1 mouse cellular context compared by ENCODE assay signal in the genomic region with DNA sequence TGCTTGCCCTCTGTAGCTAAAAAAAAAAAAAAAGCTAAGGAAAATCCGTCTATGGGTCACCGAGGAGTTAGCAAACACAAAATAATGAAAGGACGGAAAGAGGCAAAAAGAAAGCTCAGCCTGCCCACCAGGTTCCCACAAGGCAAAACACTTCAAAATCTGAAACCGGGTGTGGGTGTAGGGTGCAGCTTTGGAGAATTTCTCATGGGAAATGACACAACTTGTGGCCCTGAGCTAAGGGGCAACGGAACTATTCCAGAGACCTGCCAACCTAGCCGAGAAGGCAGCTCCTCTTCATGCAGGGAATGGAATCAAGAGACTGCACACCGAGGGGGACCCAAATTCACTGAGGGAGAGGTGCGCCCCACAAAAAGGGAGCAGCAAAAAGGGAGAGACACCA.
TF ChIP-seq lines count a peak whose summit lies in the region.

No protein-coding gene starts in this region.

TF ChIP-seq in MEL, 35 proteins besides CTCF, POLR2A, EP300 and RAD21:
- no peak for TF ChIP-seq SMC3 (IDR thresholded peaks at IDR 0.05; ENCODE audit: low read depth, low read length)
- TF ChIP-seq MEF2A (IDR thresholded peaks at IDR 0.05; ENCODE audit: extremely low read depth, insufficient replicate concordance, low read depth, low read length, poor library complexity, severe bottlenecking) = no peak
- TF ChIP-seq ZMIZ1 (IDR thresholded peaks at IDR 0.05; ENCODE audit: low read depth, low read length) = no peak
- no peak for TF ChIP-seq KAT2A (conservative IDR thresholded peaks at IDR 0.05; ENCODE audit: low read depth, low read length)
- TF ChIP-seq TAL1 (IDR thresholded peaks at IDR 0.05; ENCODE audit: low read length) = no peak
- TF ChIP-seq GABPA (IDR thresholded peaks at IDR 0.05; ENCODE audit: low read depth, low read length) = no peak
- TF ChIP-seq ZNF384 (IDR thresholded peaks at IDR 0.05; ENCODE audit: low read depth, low read length) = no peak
